Mouse (Mus musculus) kidney, embryonic 16.5 days (tissue): ENCODE measurements around the gene Dock1. TPM values are rescaled to one million over a fixed set of nuclear protein-coding genes. Genes with fewer than 3 reads are reported as not detected.

ENCODE experiments used
- ATAC-seq: fragments of 200-750 bp; cut with Nextera tagmentation; 2 replicates; pipeline ENCODE4 v1.8.0; 2017; ENCODE audit warnings: moderate TSS enrichment; ENCODE audit not compliant: low FRiP score, low TSS enrichment
- H3K27ac ChIP-seq: fragments of 300-500 bp; sonication (generic); 2 replicates; pipeline ENCODE4 v1.5.1; 2014; ENCODE audit warnings: low read length
- H3K27me3 ChIP-seq: fragments of 300-500 bp; sonication (generic); 2 replicates; pipeline ENCODE4 v1.6.1; 2014; ENCODE audit warnings: low read length, control low read depth, mixed read lengths; ENCODE audit not compliant: insufficient read depth
- H3K36me3 ChIP-seq: fragments of 300-500 bp; sonication (generic); 2 replicates; pipeline ENCODE4 v1.6.1; 2014; ENCODE audit warnings: low read length, control low read depth, mixed read lengths; ENCODE audit not compliant: insufficient read depth
- H3K4me1 ChIP-seq: fragments of 300-500 bp; sonication (generic); 2 replicates; pipeline ENCODE4 v1.6.1; 2014; ENCODE audit warnings: low read length, control low read depth, mixed read lengths; ENCODE audit not compliant: insufficient read depth
- H3K4me2 ChIP-seq: fragments of 300-500 bp; sonication (generic); replicated peaks from 2 replicates; pipeline ENCODE4 v1.6.1; 2014; ENCODE audit warnings: low read depth, low read length
- H3K4me3 ChIP-seq: fragments of 300-500 bp; sonication (generic); 2 replicates; pipeline ENCODE4 v1.5.1; 2014; ENCODE audit warnings: mild to moderate bottlenecking, low read length
- H3K9ac ChIP-seq: fragments of 300-500 bp; sonication (generic); replicated peaks from 2 replicates; pipeline ENCODE4 v1.6.1; 2014; ENCODE audit warnings: low read length
- H3K9me3 ChIP-seq: fragments of 300-500 bp; sonication (generic); 2 replicates; pipeline ENCODE4 v1.6.1; 2016; ENCODE audit warnings: low read length, control low read depth
- WGBS: fragments of 180-500 bp; shearing (Covaris S2); extraction: QIAGEN DNeasy Blood & Tissue Kit; methylation state at CpG from one replicate; pipeline ENCODE4 v1.1.7; 2014; 5-methylcytosine and 5-hydroxymethylcytosine counted together
- polyA plus RNA-seq: library from polyadenylated mRNA; unstranded; fragments of >200 nt; fragmentation: Nextera tagmentation; extraction: Ambion mirVana; gene quantifications from 2 replicates; pipeline ENCODE4 v1.2.1, GENCODE M21; 2015

Gene Dock1
- polyA plus RNA-seq, 1 experiment from 2014 or later = 41.4 TPM

DNA sequence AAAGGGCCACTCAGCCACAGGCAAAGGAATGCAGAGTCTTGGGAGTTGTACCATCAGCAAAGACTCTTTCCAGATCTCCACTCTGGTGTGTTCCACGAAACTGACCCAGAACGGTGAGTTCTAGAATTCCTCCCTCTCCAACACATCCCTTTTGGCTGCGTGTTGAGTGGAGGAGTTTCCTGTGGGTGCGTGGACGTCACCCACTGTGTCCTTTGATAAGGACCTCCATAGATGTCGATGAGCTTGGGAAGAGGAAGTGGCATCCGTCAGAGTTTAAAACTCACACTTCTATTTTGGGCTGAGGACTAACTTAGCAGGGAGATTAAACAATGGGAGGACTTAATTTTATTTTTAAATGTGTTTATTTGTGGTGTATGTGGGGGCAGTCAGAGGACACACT lies 101.9 kb downstream of the Dock1 start:
- WGBS = 86% methylated on average over 7 of the region's 7 CpGs
- Histone ChIP-seq H3K4me1 (0 out of 2 replicates have a peak, but pooled peaks cover 7% of the 10 kb centered on the region), H3K4me2 (no peak overlapping the region), H3K36me3 (peaks cover 58% of the 10 kb centered on the region), H3K4me3 (no peak overlapping the region), H3K9me3 (no peaks in the 10 kb centered on the region), H3K27ac (no peak overlapping the region), H3K9ac (no peak overlapping the region), H3K27me3 (no peaks in the 10 kb centered on the region)
- ATAC-seq = no peak

DNA sequence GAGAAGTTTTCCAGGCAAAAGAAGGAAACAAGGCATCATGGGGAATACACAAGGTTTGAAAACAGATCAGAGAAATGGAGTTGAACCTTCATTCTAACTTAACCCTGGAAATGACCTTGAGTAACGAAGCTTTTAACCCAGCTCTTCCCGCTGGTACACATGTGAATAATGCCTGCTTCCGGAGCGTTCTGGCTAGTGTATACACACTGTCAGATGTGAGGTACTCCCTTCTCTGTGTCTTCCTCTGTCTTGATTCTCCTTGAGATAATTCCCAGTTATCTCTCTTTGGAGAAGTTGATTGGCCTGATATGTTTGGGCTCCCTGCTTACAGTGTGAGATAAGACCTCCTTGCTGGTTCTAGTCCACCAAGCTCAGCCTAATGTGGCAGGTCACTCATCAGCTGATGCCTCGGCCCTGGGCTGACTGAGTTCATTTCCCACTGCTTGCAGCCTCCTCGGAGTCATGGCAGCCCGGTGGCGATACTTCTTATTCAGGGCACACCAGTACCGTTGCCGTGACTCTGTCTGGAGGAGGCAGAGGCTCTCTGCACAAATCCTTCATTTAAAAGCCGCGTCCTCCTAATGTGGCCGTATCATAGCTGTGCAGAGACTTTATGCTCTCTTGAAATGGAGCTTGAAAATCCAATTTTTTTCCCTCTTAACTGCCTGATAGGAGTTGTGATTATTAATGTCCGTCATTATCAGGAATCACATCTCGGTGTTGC lies 102.6 kb downstream of the Dock1 start:
- peaks cover 58% of the 10 kb centered on the region for H3K36me3 ChIP-seq

DNA sequence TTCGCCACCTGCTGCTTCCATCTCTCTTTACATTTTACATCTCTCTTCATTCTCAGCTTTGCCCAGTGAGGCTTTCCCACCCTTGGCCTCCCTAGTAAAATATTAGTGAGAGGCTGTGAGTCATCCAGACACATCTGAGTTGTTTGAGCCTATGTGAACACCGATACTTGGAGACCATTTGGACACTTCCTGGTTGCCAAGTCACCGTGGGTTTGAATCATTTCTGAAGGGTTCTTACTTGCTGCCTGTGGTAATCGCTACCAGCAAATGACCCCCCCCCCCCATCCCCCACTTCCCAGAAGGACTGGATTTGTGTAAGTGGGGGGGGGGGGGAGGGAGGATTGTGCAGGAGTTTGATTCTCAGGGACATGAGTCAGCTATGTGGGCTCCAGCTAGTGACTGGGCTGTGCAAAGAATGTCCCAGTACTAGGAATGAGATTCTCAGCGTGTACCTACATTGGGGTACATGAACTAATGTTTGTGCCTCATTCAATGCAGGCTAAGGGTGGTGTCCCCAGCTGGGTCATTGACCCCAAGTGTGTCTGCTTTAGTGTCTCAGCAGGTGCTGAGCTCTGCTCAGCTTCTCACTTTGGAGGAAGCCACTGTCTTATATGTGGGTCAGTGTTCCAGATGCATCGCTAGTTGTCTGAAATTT lies 103.4 kb downstream of the Dock1 start:
- Histone ChIP-seq H3K9ac (no peak overlapping the region), H3K4me1 (0 out of 2 replicates have a peak, but pooled peaks cover 7% of the 10 kb centered on the region), H3K27ac (0 out of 2 replicates have a peak overlapping the region, but pooled peaks have one; percentile 26), H3K36me3 (peaks cover 50% of the 10 kb centered on the region), H3K4me2 (no peak overlapping the region), H3K27me3 (no peaks in the 10 kb centered on the region), H3K9me3 (no peaks in the 10 kb centered on the region), H3K4me3 (no peak overlapping the region)
- 66% methylated on average over 6 of the region's 6 CpGs for WGBS
- peak; percentile 83; the same call in 1 of the 2 replicates for ATAC-seq

More for the DNA sequence above, 102.6 kb downstream of the Dock1 start:
- H3K4me2 ChIP-seq = no peak overlapping the region
- H3K4me1 ChIP-seq = 0 out of 2 replicates have a peak, but pooled peaks cover 7% of the 10 kb centered on the region
- 83% methylated on average over 15 of the region's 15 CpGs for WGBS
- H3K27ac ChIP-seq = 0 out of 2 replicates have a peak overlapping the region, but pooled peaks have one; percentile 26
- H3K9ac ChIP-seq = no peak overlapping the region
- ATAC-seq = no peak
- H3K9me3 ChIP-seq = no peaks in the 10 kb centered on the region
- H3K27me3 ChIP-seq = no peaks in the 10 kb centered on the region
- H3K4me3 ChIP-seq = no peak overlapping the region

DNA sequence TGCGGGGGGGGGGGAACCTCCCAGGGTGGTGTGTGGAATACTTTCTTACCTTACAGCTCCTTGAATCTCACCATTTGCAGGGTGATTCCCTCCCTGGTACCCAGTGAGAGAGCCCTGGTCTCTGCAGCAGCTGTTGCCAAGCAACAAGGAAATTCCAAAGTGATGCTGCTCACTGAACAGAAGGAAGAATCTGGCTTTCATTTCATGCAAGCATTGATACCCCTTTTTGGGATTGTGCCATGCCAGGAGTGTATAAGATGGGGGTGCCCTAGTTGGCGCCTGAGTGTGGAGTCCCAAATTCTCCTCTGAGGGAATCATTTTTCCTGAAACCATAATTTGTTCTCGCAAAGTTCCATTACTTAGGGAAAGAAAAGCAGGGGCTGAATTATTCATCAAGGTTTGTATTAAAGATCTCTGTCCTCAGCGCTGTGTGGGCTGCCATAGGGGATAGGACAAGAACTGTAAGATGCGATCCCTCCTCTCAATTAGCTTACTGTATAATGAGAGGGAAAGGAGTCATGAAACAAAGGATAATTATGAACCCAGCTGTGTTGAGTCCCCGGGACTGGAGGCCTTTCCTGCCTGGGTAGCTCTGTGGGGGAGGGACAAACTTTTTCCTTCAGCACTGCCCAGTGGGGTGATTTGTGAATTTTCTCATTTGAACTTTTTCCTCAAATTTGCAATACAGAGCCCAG lies 104.2 kb downstream of the Dock1 start:
- Histone ChIP-seq H3K9me3 (no peaks in the 10 kb centered on the region), H3K4me3 (no peak overlapping the region), H3K4me1 (0 out of 2 replicates have a peak, but pooled peaks cover 7% of the 10 kb centered on the region), H3K27ac (no peak overlapping the region), H3K36me3 (peaks cover 47% of the 10 kb centered on the region), H3K9ac (no peak overlapping the region), H3K27me3 (no peaks in the 10 kb centered on the region), H3K4me2 (no peak overlapping the region)
- 76% methylated on average over 6 of the region's 6 CpGs for WGBS
- ATAC-seq = no peak

DNA sequence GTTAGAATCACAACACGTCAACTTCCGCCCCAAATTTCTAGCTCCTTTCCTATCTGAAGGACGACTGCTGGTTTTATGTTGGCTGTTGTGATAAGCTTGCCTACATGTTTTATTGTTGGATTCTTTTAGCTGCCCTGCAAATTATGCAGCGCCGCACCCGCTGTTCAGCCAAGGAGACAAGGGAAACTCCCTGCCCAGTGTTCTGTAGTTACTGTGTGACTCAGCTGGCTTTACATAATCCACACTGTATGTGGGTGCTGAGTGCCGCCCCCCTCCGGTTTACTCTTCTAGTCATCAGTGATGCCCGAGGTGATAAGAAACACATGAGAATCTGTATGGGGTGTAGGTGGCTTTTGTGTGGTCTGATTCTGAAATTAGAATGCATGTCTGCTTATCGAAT lies 105.2 kb downstream of the Dock1 start:
- WGBS = 76% methylated on average over 10 of the region's 10 CpGs
- no peak overlapping the region for H3K4me3 ChIP-seq

DNA sequence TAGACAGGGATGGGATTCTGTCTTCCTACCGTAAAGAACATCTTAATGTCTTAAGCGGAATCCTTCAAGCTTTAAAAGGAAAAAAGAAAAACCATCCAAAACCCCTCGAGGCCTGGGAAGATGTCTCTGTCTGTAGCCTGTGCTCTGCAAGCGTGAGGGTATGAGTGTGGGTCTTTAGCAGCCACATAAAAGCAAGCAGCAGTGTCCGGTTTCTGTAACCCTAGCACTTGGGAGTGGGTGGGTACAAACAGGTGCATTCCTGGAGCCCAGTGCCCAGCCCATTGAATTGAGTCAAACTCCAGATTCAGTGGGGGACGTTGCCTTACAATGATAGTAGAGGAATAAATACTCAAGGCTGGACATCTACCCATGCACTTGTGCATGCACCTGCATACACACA lies 105.9 kb downstream of the Dock1 start:
- peaks cover 38% of the 10 kb centered on the region for H3K36me3 ChIP-seq
- WGBS = 55% methylated on average over 6 of the region's 6 CpGs

More for the DNA sequence above, 105.2 kb downstream of the Dock1 start:
- Histone ChIP-seq H3K4me1 (0 out of 2 replicates have a peak, but pooled peaks cover 7% of the 10 kb centered on the region), H3K9ac (no peak overlapping the region), H3K9me3 (no peaks in the 10 kb centered on the region), H3K27me3 (no peaks in the 10 kb centered on the region), H3K4me2 (no peak overlapping the region), H3K36me3 (peaks cover 45% of the 10 kb centered on the region), H3K27ac (no peak overlapping the region)
- ATAC-seq = no peak

DNA sequence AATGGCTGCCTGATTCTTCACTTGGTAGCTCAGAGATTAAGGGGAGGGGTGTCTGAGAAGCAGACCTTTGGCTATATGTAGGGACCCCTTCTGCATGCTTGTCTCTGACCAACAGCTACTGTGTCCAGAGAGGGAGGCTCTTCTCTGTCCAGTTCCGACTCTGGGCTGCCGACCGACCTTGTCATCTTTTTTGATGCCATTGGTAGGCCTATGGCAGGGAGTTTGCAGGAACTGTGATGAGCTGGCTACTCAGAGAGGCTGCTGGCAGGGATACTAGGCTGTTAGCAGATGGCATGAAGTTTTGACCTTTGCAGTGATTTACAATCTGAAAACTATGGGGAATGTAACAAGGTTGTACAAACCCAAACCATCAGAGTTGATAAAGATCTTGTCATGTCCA lies 109.3 kb downstream of the Dock1 start:
- Histone ChIP-seq H3K27ac (no peak overlapping the region), H3K27me3 (no peaks in the 10 kb centered on the region), H3K4me2 (no peak overlapping the region), H3K9ac (no peak overlapping the region), H3K4me1 (no peaks in the 10 kb centered on the region), H3K4me3 (no peak overlapping the region), H3K9me3 (no peaks in the 10 kb centered on the region), H3K36me3 (peaks cover 43% of the 10 kb centered on the region)
- 96% methylated on average over 3 of the region's 3 CpGs for WGBS
- no peak for ATAC-seq

More for the DNA sequence above, 105.9 kb downstream of the Dock1 start:
- Histone ChIP-seq H3K27me3 (no peaks in the 10 kb centered on the region), H3K4me3 (no peak overlapping the region), H3K27ac (no peak overlapping the region), H3K9ac (no peak overlapping the region), H3K4me2 (no peak overlapping the region), H3K9me3 (no peaks in the 10 kb centered on the region), H3K4me1 (0 out of 2 replicates have a peak, but pooled peaks cover 7% of the 10 kb centered on the region)
- ATAC-seq = no peak

DNA sequence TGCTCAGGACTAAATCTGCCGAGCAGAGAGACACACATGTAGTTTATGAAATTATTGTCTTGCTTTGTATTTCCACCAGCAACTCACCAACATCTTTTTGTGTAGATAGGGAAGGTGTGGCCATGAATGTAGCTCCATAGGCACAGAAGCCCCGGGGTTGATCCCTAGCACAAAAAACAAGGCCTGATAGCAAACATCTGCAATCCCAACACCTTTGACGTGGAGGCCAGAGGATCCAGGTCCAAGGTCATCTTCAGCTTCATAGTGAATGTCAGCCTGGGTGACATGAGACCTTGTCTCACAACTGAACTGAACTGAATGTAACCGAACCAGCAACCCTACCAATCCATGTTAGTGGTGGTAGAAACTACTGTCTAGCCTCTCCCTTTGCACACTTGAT lies 116.7 kb downstream of the Dock1 start:
- no peak overlapping the region for H3K9ac ChIP-seq
- no peaks in the 10 kb centered on the region for H3K27me3 ChIP-seq
- H3K36me3 ChIP-seq = peaks cover 57% of the 10 kb centered on the region
- H3K27ac ChIP-seq = no peak overlapping the region
- ATAC-seq = no peak
- no peak overlapping the region for H3K4me3 ChIP-seq
- no peaks in the 10 kb centered on the region for H3K4me1 ChIP-seq
- H3K4me2 ChIP-seq = no peak overlapping the region
- H3K9me3 ChIP-seq = no peaks in the 10 kb centered on the region
- 81% methylated on average over 4 of the region's 4 CpGs for WGBS

DNA sequence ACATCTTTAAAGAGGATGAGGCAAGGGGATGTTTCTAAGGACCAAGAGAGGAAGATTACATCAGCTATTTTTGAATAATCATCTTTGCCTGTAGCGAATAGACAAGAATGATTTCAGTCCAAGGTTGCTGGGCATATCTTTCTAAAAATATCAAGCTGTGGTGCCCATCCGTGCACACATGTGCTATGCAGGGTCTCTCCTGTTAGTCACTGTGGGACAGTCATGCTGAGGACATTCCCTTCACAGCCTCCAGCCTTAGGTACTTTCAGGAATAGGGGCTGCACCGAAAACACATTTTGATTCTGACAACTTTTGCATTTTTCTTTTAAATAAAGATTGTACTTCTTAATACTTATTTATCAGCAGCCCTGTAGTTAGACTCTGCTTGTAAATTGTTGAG lies 124.4 kb downstream of the Dock1 start:
- H3K9me3 ChIP-seq = no peaks in the 10 kb centered on the region
- H3K36me3 ChIP-seq = peaks cover 25% of the 10 kb centered on the region
- no peak overlapping the region for H3K4me3 ChIP-seq
- H3K27ac ChIP-seq = no peak overlapping the region
- H3K27me3 ChIP-seq = no peaks in the 10 kb centered on the region
- no peak overlapping the region for H3K9ac ChIP-seq
- ATAC-seq = no peak
- 85% methylated on average over 3 of the region's 3 CpGs for WGBS
- H3K4me2 ChIP-seq = no peak overlapping the region
- H3K4me1 ChIP-seq = no peaks in the 10 kb centered on the region
